Mouse (Mus musculus): ENCODE measurements around the gene Prl. TPM values are rescaled to one million over a fixed set of nuclear protein-coding genes. Genes with fewer than 3 reads are reported as not detected.
"Not testable (repeated sequence)": the region's sequence is repeated elsewhere in the genome, so short reads cannot be mapped to it uniquely, and the experiment has no call there.

Gene Prl
- polyA plus RNA-seq, 1 experiment from 2014 or later = not detected

GRCm38 (mm10) chr13:27059177-27059576, 1.8 kb downstream of the Prl start:
- Histone ChIP-seq H3K4me2 (replicated peaks; ENCODE audit: low read depth, low read length) (no peak overlapping the region), H3K9me3 (ENCODE audit: control insufficient read depth, low read length) (no peaks in the 10 kb centered on the region), H3K27me3 (ENCODE audit: control insufficient read depth, insufficient read depth, low read length) (no peaks in the 10 kb centered on the region), H3K4me1 (replicated peaks; ENCODE audit: control insufficient read depth, insufficient read depth, low read length) (no peaks in the 10 kb centered on the region), H3K4me3 (ENCODE audit: low read depth, low read length) (no peak overlapping the region), H3K36me3 (ENCODE audit: control insufficient read depth, insufficient read depth, low read length) (no peaks in the 10 kb centered on the region), H3K27ac (ENCODE audit: low read depth, low read length) (no peak overlapping the region), H3K9ac (ENCODE audit: low read depth, low read length) (no peak overlapping the region)
- ATAC-seq (ENCODE audit: low FRiP score) (no peak), DNase-seq (ENCODE audit: low spot score) (no peak)
- 91% methylated on average over 7 of the region's 7 CpGs for WGBS

GRCm38 (mm10) chr13:27093890-27094289, 36.5 kb downstream of the Prl start, which contains the start of gene Prl3d1:
Gene Prl3d1 (plus strand): TSS chr13:27094190.
- 90% methylated on average over 5 of the region's 5 CpGs for WGBS
- not testable (repeated sequence) for H3K36me3 ChIP-seq (ENCODE audit: control insufficient read depth, insufficient read depth, low read length); H3K27ac ChIP-seq (ENCODE audit: low read depth, low read length); H3K27me3 ChIP-seq (ENCODE audit: control insufficient read depth, insufficient read depth, low read length); H3K4me3 ChIP-seq (ENCODE audit: low read depth, low read length); H3K4me2 ChIP-seq (replicated peaks; ENCODE audit: low read depth, low read length); H3K9ac ChIP-seq (ENCODE audit: low read depth, low read length); DNase-seq (ENCODE audit: low spot score); H3K9me3 ChIP-seq (ENCODE audit: control insufficient read depth, low read length); H3K4me1 ChIP-seq (replicated peaks; ENCODE audit: control insufficient read depth, insufficient read depth, low read length); ATAC-seq (ENCODE audit: low FRiP score)

Other genes starting within 250 kb of the Prl start
- not detected in 2 replicates for gene Prl3d1, start 36.6 kb downstream of the Prl start, polyA plus RNA-seq (2014; fragmentation: Nextera tagmentation; extraction: Ambion mirVana)
- gene Prl3d2, start 64.1 kb downstream of the Prl start, polyA plus RNA-seq (2014; fragmentation: Nextera tagmentation; extraction: Ambion mirVana) = not detected in 2 replicates
- gene Prl3d3, start 99.2 kb downstream of the Prl start, polyA plus RNA-seq (2014; fragmentation: Nextera tagmentation; extraction: Ambion mirVana) = not detected in 2 replicates
- gene Prl3c1, start 139.1 kb downstream of the Prl start, polyA plus RNA-seq (2014; fragmentation: Nextera tagmentation; extraction: Ambion mirVana) = not detected in 2 replicates
- gene Prl3b1, start 184.3 kb downstream of the Prl start, polyA plus RNA-seq (2014; fragmentation: Nextera tagmentation; extraction: Ambion mirVana) = 0.46 and 0.57 TPM in 2 replicates
- not detected in 2 replicates for gene Prl3a1, start 201.9 kb downstream of the Prl start, polyA plus RNA-seq (2014; fragmentation: Nextera tagmentation; extraction: Ambion mirVana)

All from hindbrain, embryonic 11.5 days (tissue).